Mouse (Mus musculus) T-cell, adult 66 days (primary cell): ENCODE results near the gene Zp1. TPM values are rescaled to one million over a fixed set of nuclear protein-coding genes. Genes with fewer than 3 reads are reported as not detected.

ENCODE experiments used
- total RNA-seq, 2 experiments: library from RNA; stranded (reverse); gene quantifications; 3 replicates in 1 of 2; 4 replicates in 1 of 2; pipeline ENCODE4 v1.2.4; 2023

The Zp1 gene
- total RNA-seq: not detected

DNA sequence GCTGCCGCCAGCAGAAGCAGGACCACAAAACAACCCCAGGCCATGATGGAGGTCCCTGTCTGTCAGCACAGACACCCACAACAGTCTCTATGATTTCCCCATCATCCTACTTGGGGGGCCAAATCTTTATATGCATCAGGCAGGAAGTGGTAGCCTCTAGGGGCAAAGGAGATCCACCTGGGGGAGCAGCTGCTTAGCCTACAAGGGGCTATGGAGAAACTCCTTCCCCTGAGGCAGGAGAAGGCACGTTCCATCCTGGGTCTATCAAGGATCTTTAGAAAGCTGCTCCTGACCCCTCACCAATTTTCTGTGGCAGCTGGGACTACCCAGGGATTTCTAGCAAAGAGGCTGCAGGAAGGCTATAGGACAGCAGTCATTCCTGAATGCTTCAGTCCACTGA is at the start of gene Zp1:
Gene Zp1, minus strand, starts transcription at position 101 of the 400 bp plus-strand sequence.

DNA sequence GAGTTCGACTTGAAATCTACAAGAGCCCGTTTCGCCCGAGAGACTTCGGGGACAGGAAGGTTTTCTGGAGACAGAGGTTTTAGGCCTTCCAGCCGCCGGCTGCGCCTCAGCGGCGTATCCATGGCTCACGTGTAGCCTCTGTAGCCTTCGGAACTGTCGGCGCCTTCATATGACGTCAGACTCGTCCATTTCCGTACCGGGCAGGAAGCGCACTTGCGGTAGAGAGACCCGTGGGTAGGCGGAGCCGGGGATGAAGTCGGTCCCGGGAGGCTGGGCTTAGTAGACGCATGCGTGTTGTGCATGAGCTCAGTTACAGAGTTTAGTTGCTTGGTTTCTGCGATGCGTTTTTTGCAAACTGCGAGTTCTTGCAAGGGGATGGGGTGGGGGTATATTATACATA is 28.7 kb upstream of the Zp1 start, which contains the start of gene Ccdc86:
Gene Ccdc86, minus strand, starts transcription at position 155 of the 400 bp plus-strand sequence.

DNA sequence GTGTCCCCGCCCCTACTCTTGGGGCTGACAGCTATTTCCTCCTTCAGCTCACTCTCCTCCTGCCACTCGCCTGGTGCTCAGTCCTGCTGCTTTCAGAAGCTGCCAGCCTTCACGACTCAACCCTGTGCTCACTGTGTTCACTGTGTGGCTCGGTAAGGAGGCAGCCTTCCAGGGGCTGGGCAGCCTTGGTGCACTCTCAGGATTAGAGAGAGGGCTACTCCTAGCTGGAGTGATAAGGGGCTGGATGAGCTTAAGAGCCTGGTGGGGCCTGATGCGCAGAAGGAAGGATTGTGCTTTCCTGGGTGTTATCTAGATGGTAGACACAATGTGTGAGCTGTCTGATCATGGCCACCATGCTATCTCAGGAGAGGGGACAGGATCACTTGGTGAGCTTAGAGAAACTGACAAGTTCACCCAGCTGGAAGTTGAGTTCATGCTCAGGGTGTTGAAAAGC is 16.7 kb upstream of the Zp1 start, which contains the start of gene Ptgdr2:
Gene Ptgdr2, plus strand, starts transcription at position 51 of the 454 bp plus-strand sequence.

DNA sequence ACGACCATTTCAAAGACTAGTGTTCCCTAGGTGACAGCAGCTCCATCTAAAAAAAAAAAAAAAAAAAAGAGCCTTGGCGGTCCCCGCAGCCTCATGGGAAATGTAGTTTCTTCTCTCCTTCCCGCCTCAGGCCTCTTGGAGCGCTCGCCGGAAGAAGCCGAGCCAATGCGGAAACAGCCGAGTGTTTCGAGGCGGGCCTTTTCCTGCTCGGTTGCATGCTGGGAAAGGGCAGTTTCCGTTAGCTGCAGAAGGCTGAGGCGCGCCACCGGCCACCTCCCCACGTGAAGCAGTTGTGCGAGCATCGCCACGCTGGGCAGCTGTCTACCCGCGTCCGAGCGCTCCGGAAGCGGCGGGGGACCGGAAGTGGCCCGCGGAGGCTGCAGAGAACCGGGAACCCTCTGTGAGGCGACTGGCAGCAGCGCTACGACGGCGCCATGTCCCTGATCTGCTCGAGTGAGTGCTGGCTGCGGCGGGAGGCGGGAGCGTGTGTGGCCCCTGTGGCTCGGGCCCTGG is 25.4 kb downstream of the Zp1 start, which contains the start of gene Prpf19:
Gene Prpf19, plus strand, starts transcription at position 216 of the 513 bp plus-strand sequence.

DNA sequence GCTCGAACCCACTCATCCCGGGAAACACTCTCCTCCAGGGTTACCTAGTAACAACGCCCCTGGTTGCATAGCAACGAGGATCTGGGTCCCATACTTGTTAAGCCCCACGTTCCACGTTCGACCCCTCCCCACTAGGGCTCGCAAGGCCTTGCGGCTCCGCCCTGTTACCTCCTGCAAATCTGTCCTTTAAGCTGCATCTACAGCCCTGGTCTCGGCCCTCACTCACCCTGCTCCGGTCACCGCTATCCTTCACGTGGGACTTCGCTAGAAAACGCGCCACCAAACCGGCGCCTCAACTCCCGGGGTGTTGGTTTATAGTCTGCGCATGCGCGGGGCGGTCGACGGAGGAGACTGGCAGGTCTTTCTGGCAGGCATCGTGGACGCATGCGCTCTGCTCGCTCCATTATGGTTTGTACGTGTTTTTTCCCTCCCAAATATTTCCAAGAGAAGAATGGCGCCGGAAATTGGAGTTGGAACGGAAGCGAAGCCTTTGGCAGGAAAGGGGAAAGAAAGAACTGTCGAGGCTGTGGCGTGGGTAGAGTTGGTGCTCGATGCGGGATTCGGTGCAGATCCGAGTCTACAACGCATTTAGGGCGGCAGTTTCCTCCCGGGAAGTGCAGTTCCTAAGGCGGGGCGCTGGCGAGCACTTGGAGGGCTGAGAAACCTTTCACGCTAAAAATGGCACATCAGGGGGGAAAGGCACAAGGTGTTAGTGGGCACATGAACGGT is 38.8 kb downstream of the Zp1 start, which contains the start of gene Tmem109:
Gene Tmem109, minus strand, starts transcription at position 576 of the 729 bp plus-strand sequence.

DNA sequence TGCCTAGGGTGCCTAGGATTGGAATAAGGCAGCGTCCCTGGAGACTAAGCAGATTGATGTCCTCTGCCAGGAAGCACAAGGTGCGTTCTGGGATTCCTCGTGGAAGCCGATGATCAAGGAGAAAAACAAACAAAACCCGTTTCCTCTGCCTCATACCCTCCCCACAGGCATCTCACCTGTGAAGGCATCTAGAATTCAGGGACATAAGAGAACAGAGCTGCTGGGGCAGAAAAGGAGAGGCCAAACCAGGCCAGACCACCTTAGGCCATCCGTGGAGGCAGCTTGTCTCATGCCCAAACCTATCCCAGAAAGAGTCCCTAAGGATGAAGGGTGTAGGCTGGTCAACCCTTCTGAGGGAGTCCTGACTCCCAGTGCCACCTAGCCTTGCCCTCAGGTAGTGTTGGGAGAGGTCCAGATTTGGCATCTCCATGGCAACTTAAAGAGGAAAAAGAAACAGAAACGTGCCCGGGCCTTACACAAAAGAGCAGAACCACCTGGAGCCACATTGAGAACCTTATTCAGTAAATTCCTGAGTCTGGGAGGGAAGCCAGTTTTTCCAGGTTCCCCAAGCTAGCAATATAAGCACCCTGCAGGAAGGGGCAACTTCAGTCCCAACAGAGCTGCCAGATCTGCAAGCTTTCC is 50.4 kb downstream of the Zp1 start, which contains the start of gene Tmem132a:
Gene Tmem132a, minus strand, starts transcription at position 55 of the 642 bp plus-strand sequence.

Other genes with a start within 250 kb of the Zp1 start
- gene Pga5, start 242.6 kb downstream of the Zp1 start, total RNA-seq: not detected
- 10 to 100 TPM; 18.3 to 20.8 TPM for gene Vps37c, start 231.9 kb downstream of the Zp1 start, total RNA-seq
- 100 to 1,000 TPM; 290 to 296 TPM for gene Cd5, start 181.6 kb downstream of the Zp1 start, total RNA-seq
- gene Cd6, start 90.6 kb downstream of the Zp1 start, total RNA-seq: 100 to 1,000 TPM; 253 to 276 TPM
- gene Slc15a3, start 80.9 kb downstream of the Zp1 start, total RNA-seq: 1 to 10 TPM in 1 of 2 experiments, under 1 TPM in 1; 0.83 to 2.0 TPM
- 1 to 10 TPM in 1 of 2 experiments, under 1 TPM in 1; 0.79 to 1.2 TPM for gene Tmem132a, start 50.7 kb downstream of the Zp1 start, total RNA-seq
- gene Tmem109, start 38.6 kb downstream of the Zp1 start, total RNA-seq: 10 to 100 TPM; 26.0 to 26.4 TPM
- gene Prpf19, start 25.4 kb downstream of the Zp1 start, total RNA-seq: 100 to 1,000 TPM; 104 to 135 TPM
- under 1 TPM in 1 of 2 experiments, not detected in 1; 0.36 TPM for gene Ptgdr2, start 16.5 kb upstream of the Zp1 start, total RNA-seq
- 10 to 100 TPM; 29.1 to 30.6 TPM for gene Ccdc86, start 28.6 kb upstream of the Zp1 start, total RNA-seq
- not detected for gene Ms4a10, start 54.0 kb upstream of the Zp1 start, total RNA-seq
- not detected for gene Ms4a15, start 72.6 kb upstream of the Zp1 start, total RNA-seq
- not detected for gene Ms4a18, start 97.4 kb upstream of the Zp1 start, total RNA-seq
- 1 to 10 TPM; 1.5 to 1.7 TPM for gene Ms4a8a, start 160.5 kb upstream of the Zp1 start, total RNA-seq
- not detected for gene 1700017D01Rik, start 210.2 kb upstream of the Zp1 start, total RNA-seq
- gene 1700025F22Rik, start 244.7 kb upstream of the Zp1 start, total RNA-seq: not detected